Mouse (Mus musculus) ovary, adult 2 months (tissue): Measurements from ENCODE around the gene Mmab. TPM values are rescaled to one million over a fixed set of nuclear protein-coding genes. Genes with fewer than 3 reads are reported as not detected.

Source experiments
- polyA plus RNA-seq: library from polyadenylated mRNA; depleted of rRNA; stranded (reverse); fragments of >200 nt; gene quantifications from 2 replicates; pipeline ENCODE4 v1.2.3, GENCODE M21; 2012; rRNA removed

Mmab gene
- polyA plus RNA-seq = 20.7 and 21.7 TPM in 2 replicates

DNA sequence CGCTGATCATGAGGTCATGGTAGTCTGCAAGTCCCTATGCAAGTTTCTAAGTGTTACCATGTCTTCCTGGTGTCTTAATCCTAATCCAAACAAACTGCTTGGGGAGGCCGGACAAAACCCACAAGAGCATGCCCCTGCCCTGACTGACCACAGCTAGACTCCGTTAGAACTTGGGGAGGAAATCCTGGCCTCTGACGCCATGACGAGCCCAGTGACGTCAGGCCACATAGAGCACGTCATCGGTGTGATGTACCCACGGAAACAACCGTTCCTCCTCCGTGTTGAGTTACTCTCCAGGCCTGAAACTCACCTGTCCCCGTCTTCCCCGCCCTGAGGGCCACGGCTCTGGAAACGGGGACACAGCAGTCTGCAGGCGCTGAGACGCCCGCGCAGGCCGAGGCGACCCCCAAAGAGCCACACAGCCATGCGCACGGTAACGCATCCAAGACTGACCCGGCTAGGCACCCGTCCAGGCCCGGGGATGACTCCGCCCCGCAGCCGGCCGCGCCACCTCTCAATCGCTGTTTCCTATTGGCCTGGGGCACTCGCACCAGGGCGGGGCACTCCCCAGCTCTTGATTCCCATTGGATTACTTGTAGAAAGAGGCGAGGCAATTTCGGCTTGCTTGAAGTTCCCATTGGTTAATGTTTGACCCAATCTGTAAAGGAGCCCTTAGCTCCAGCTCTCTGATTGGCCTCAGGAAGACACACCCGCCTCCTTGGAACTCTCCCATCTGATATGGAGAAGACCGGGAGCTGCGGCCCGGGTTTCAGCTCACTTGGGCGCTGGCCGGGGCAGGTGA, at the start of gene Mmab, which contains the start of gene Mvk:
Gene Mmab, minus strand, starts transcription at position 495 of the 802 bp plus-strand sequence.
Gene Mvk, plus strand, starts transcription at position 704 of the 802 bp plus-strand sequence.

Other genes with a start within 250 kb of the Mmab start
- gene Foxn4, start 170.3 kb downstream of the Mmab start, polyA plus RNA-seq = 0.92 and 2.1 TPM in 2 replicates
- 1.1 and 2.1 TPM in 2 replicates for gene Myo1h, start 154.9 kb downstream of the Mmab start, polyA plus RNA-seq
- 123 and 135 TPM in 2 replicates for gene Kctd10, start 63.6 kb downstream of the Mmab start, polyA plus RNA-seq
- gene Ube3b, start 63.5 kb downstream of the Mmab start, polyA plus RNA-seq = 90.5 and 103 TPM in 2 replicates
- gene Mvk, start 209 bp upstream of the Mmab start, polyA plus RNA-seq = 57.3 and 65.5 TPM in 2 replicates
- 47.0 and 63.6 TPM in 2 replicates for gene Fam222a, start 124.0 kb upstream of the Mmab start, polyA plus RNA-seq
- gene Trpv4, start 214.4 kb upstream of the Mmab start, polyA plus RNA-seq = 15.0 and 18.1 TPM in 2 replicates
- gene Gltp, start 246.9 kb upstream of the Mmab start, polyA plus RNA-seq = 89.3 and 108 TPM in 2 replicates